Mouse (Mus musculus) gastrocnemius, postnatal 14 days (tissue): Measurements from ENCODE around the gene 9930111J21Rik1. TPM values are rescaled to one million over a fixed set of nuclear protein-coding genes. Genes with fewer than 3 reads are reported as not detected.
"Not testable (repeated sequence)": the region's sequence is repeated elsewhere in the genome, so short reads cannot be mapped to it uniquely, and the experiment has no call there.

Experiments used
- DNase-seq: peaks from one replicate; pipeline ENCODE4 v3.0.0; 2021; ENCODE audit warnings: mixed read lengths
- intact Hi-C: fragments of 180-260 bp; cut with DNase I; formaldehyde crosslinking; loops from one replicate; pipeline ENCODE4 v1.15.1; 2025; ENCODE audit warnings: low total_unique reads
- long read RNA-seq, 2 experiments: library from polyadenylated mRNA; stranded (forward); transcript quantifications; one replicate each; pipeline ENCODE4 v2.0.0; 2021
- total RNA-seq, 2 experiments: library from RNA; stranded (reverse); gene quantifications; 2 replicates each; pipeline ENCODE4 v1.2.3; 2021

Gene 9930111J21Rik1
- 1 to 10 TPM in 1 of 2 experiments, under 1 TPM in 1; 0.90 to 1.0 TPM for total RNA-seq
- long read RNA-seq, experiment 1, result 0 reads
- long read RNA-seq, experiment 2, result 0 reads

DNA sequence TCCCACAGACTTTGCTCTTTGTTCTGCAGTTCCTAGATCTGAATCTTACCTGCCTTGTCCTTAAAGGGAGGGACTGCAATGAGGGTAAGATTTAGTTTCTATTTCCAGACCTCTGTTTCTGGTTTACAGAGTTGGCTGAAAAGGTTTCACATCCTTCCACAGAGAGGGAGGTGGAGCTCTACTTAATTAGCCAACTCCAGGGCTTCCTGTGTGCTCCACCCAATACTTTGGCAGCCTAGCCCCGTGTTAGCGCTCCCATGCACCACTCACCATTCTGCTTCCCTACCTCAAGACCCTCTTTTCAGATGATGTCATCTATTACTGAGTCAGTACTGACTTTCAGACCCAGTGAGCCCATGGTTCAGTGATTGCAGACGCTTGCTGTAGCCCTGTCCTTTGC lies at the start of gene 9930111J21Rik1:
Gene 9930111J21Rik1, minus strand, starts transcription at position 148 of the 400 bp plus-strand sequence.
- DNase-seq, intact Hi-C loops: not testable (repeated sequence)

DNA sequence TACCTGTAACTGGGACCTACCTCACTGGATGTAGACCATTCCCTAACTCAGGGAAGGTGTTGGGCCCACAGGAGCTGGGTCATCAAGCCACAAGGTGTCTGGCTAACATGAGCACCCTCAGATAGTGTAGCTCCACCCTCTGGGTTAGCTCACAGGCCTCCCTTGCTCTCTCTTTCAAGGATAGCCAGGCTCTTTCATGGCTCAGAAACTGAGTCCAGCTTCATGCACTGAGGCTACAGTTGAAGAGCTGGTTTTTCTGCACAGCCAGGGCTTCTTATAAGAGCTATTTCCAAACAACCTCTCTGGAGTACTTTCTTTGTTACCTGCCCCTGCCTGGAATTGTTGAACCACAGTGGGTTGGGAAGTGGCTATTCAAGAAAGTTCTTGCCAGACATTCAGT lies 32.9 kb upstream of the 9930111J21Rik1 start:
- intact Hi-C loops, DNase-seq: not testable (repeated sequence)

DNA sequence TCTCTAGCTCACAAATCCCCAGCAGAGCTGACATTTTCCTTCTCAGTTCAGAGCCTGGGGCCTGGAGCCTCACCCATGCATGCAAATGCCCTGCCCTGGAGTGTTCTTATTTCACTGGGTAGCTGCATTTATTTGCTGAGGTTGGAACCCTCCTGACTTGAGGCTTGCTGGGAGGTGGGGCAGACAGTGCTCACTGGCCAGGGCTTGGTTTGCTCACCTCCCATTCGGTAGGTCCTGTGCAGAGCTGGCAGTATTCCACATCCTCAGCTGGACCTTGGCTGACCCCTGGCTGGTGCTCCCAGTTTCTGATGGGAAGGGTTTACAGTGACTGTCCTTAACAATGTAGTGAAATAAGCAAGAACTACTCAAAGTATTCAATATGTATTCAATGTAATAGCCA lies 27.6 kb upstream of the 9930111J21Rik1 start:
- DNase-seq, intact Hi-C loops: not testable (repeated sequence)

DNA sequence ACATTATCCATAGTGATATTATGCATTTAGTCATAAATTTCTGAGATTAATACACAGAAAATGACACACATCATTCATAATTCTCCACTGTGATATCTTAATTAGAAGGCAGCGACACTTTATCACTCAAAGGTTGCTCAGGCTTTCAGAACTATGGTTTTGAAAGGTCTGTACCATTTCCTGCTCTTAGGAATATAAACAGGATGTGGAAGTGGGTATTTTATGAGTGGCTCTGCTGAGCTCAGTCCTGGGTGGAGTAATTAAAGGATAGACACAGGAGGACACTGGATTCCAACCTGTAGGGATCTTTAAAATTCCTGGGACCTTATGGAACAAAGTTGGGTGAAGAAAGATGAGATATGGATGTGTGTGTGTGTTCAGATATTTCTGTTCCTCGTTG lies 27.1 kb upstream of the 9930111J21Rik1 start:
- DNase-seq, intact Hi-C loops: not testable (repeated sequence)

DNA sequence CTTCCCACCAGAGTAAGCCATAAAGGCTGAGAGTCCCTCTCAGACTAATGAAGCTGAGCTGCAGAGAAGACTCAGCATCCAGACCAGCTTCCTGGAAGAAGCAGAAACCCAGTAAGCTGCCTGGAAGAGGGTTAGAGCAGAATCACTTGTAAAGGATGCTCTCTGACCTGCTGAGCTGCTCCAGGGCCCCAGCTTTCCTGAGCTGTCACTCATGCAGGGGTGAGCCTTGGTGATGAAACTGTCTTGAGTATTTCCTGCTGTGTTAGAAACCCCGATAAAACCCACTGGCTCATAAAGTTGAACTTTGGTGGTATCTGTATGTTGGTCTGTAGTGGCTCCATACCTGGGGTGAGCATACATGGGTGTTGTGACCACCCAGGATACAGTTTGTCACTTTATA lies 21.2 kb upstream of the 9930111J21Rik1 start:
- intact Hi-C loops, DNase-seq: not testable (repeated sequence)

DNA sequence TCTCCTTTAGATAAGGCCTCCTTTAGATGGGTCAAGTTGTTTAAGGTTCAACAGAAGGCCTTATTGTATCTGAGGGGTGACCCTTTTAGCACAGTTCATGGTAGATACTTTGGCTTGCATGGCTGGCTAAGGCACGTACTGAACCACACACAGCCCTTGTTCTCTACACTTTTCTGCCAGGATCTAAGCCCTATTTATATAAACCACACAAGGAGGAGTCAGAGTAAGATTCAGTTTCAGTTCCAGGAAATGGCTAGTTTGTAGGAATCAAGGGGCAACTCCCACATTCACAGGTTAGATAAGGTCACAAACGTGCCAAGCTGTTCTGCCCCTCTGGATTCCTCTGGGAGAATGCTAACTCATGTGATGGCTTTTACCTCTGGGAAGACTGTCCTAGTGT lies 14.8 kb upstream of the 9930111J21Rik1 start, which contains the start of gene Tgtp1:
Gene Tgtp1, minus strand, starts transcription at position 155 of the 400 bp plus-strand sequence.
- intact Hi-C loops, DNase-seq: not testable (repeated sequence)

DNA sequence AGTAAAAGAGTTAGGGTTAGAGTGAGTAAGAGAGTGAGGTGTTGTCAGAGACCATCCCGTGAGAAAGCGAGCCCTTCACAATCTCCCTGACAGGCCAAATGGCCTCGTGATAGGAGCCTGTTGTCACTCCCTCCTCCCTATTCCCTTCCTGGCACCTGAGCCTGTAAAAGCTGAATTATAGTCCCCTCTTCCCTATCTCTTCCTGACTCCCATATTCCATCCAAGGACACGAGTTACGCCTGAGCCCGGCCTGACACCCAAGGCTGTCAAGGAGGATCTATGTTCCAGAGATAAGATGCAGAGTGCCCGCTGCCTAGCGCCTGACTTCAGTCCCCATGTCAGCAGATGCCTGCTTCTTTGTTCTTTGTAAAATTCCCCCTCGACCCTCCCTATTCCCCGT lies 14.1 kb upstream of the 9930111J21Rik1 start:
- intact Hi-C loops, DNase-seq: not testable (repeated sequence)

DNA sequence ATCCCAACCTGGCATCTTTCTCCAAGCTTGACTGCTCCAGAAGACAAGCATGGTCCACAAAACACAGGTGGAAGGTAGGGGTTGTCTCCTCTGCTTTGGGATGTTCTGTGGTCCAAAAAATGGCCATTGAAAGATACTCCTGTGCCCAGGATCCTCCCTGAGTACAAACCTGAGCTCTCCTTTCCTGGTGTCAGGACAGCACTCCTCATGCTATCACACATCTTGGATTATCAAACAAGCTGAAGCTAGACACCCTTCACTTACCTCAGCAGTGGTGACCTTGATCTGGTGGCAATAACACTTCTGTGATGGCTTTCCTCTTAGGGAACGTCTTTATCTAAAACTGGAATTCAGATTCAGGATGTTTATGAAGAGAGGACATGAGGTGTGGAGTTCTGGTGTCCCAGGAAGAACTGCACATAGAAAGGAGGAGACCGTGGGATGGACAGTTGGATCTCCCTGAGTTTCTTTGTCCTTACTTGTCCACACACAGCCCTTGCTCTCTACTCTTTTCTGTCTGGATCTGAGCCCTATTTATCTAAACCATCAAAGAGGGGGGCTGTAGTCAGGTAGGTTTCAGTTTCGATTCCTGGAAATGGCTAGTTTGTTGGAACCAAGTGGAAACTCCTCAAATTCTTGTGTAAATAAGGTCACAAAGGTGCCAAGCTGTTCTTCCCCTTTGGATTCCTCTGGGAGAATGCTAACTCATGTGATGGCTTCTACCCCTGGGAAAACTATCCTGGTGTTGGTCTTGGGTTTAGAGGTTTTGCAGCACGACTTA lies 12.7 kb upstream of the 9930111J21Rik1 start, which contains the start of gene Gm12185:
Gene Gm12185, minus strand, starts transcription at position 487 of the 781 bp plus-strand sequence.
- DNase-seq, intact Hi-C loops: not testable (repeated sequence)

DNA sequence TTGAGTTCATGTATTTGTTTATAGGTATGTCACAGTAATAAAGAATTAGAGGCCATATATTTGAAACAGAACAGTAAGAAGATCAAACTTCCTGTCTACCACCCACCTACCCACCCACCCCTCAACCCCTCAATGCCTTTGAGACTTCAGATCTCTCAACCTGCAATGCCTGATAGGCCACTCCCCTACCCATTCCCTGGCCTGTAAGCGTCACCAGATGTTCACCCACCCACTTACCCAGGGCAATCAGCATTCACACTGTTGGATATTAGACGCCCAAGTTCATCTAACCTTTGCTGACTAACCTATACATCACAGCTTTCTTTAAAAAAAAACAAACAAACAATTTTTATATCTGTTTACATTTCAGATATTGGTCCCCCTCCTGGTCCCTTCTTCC lies 10.8 kb upstream of the 9930111J21Rik1 start:
- intact Hi-C loops, DNase-seq: not testable (repeated sequence)

DNA sequence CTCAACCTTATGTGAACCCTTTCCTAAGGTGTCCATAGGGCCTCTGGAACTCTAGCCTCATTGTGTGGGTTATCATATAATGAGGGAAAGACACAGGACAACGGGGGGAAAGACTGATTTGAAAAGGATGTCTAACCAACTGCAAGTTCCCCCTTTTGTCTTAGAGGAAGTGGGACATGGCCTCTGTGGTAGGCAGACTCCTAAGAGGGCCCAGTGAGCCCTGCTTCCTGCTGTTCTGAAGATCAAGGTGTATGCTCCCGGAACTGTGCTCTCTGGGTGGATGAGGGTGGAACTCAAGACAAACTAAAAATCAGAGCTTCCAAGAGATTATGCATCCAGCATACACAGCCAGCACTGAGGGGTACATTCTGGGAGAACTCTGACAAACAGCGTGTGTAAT lies 9.0 kb upstream of the 9930111J21Rik1 start:
- intact Hi-C loops, DNase-seq: not testable (repeated sequence)

DNA sequence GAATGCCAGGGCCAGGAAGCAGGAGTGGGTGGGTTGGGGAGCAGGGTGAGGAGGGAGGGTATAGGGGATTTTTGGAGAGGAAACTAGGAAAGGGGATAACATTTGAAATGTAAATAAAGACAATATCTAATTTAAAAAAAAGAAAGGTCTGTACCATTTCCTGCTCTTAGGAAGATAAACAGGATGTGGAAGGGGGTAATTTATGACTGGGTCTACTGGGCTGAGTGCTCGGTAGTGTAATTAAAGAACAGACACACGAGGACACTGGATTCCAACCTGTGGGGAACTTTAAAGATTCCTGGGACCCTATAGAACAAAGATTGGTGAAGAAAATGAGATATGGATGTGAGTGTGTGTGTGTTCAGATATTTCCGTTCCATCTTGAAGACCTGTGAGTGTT lies 3.6 kb upstream of the 9930111J21Rik1 start:
- intact Hi-C loops, DNase-seq: not testable (repeated sequence)

DNA sequence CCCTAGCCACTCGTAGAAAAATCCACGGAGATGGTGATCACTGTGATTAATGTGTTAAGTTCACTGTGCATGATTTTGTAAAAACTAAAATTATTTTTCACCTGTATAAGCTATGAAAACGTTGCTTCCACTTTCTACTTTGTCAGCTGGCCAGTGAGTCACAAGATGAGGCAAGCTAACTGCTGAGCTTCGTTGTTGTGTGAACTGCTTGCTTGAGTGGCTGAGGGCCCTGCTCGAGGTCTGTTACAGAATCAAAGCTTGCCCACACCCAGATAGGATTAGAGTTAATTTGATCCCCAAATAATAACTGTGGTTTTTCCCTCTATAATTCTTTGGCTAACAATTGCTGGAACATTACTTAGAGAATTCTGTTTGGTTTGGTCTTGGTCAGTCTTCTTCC lies 854 bp upstream of the 9930111J21Rik1 start:
- intact Hi-C loops, DNase-seq: not testable (repeated sequence)

DNA sequence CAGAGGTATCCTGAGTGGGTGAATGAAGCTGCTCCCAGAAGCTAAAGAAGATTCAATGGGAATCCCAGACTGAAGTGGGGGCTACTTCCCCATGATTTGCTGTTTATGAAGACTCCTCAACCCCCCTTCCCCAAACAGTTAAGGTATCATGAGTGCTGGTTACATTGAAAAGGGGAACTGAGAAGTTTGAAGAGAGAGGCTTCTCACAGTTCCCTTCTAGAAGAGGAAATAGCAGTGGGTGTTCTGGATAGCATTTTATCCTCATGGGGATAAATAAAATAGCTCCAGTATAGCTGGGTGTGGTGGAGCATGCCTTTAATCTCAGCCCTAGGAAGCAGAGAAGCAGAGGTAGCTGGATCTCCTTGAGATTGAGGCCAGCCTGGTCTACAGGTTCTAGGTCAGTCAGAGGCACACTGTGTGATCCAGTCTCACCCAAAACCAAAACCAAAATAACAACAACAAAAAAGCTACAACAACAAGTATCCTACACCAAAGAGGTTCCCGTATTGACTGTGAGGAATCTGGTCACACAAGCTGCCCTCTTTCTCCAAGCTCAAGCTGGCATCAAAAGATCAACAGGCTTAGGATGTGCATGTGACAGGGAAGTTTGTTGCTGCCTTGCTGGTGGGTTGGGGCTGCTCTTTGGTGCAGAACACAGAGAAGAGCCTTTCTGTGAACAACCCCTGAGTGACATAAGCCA lies 808 bp downstream of the 9930111J21Rik1 start, which contains the start of gene Olfr56:
Gene Olfr56, plus strand, starts transcription at position 650 of the 700 bp plus-strand sequence.
- DNase-seq, intact Hi-C loops: not testable (repeated sequence)

DNA sequence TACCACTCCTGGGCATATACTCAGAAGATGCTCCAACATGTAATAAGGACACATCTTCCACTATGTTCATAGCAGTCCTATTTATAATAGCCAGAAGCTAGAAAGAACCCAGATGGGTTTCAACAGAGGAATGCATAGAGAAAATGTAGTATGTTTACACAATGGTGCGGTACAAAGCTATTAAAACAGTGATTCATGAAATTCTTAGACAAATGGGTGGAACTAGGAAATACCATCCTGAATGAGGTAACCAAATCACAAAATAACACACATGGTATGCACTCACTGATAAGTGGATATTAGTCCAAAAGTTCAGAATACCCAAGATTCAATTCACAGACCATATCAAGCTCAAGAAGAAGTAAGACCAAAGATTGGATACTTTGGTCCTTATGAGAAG lies 4.5 kb downstream of the 9930111J21Rik1 start:
- DNase-seq, intact Hi-C loops: not testable (repeated sequence)

DNA sequence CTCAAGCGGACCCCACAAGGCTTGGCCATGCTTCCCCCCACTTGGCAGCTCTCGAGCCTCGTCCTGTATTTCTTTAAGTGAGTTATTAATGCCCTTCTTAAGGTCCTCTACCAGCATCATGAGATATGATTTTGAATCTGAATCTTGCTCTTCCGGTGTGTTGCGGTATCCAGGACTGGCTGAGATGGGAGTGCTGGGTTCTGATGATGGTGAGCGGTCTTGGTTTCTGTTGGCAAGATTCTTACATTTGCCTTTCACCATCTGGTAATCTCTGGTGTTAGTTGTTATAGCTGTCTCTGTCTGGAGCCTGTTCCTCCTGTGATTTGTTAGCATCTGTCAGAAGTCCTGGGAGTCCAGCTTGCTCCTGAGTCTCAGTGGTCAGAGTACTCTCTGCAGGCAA lies 33.1 kb downstream of the 9930111J21Rik1 start, which contains the start of gene Psme2b:
Gene Psme2b, minus strand, starts transcription at position 101 of the 400 bp plus-strand sequence.
- DNase-seq, intact Hi-C loops: not testable (repeated sequence)

DNA sequence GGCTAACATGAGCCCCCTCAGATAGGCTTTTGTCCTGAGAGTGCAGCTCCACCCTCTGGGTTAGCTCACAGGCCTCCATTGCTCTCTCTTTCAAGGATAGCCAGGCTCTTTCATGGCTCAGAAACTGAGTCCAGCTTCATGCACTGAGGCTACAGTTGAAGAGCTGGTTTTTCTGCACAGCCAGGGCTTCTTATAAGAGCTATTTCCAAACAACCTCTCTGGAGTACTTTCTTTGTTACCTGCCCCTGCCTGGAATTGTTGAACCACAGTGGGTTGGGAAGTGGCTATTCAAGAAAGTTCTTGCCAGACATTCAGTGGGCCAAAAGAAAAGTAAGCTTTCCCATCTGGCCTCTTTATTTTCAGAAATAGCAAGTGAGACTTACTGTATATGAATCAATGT lies 39.9 kb downstream of the 9930111J21Rik1 start:
- DNase-seq, intact Hi-C loops: not testable (repeated sequence)

DNA sequence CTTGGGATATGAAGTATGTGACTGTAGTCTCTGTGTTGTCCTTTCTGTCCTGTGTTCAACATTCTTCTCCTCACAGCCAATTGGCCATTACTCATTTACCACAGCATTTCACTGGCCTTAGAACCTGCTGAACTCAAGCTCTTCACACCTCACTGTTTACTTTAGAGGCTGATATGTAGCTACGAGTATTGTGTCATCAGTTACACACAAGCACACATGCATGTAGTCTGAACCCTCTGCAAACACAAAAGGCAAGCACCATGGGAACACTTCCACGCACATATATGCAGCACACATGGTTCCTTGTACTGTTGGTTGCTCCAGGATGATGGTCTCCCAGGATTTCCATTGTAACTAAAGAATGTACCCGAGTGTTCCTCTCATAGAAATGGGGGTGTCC lies 43.9 kb downstream of the 9930111J21Rik1 start:
- intact Hi-C loops, DNase-seq: not testable (repeated sequence)

DNA sequence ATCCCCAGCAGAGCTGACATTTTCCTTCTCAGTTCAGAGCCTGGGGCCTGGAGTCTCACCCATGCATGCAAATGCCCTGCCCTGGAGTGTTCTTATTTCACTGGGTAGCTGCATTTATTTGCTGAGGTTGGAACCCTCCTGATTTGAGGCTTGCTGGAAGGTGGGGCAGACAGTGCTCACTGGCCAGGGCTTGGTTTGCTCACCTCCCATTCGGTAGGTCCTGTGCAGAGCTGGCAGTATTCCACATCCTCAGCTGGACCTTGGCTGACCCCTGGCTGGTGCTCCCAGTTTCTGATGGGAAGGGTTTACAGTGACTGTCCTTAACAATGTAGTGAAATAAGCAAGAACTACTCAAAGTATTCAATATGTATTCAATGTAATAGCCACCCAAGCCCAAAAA lies 45.3 kb downstream of the 9930111J21Rik1 start:
- intact Hi-C loops, result not testable (repeated sequence)

DNA sequence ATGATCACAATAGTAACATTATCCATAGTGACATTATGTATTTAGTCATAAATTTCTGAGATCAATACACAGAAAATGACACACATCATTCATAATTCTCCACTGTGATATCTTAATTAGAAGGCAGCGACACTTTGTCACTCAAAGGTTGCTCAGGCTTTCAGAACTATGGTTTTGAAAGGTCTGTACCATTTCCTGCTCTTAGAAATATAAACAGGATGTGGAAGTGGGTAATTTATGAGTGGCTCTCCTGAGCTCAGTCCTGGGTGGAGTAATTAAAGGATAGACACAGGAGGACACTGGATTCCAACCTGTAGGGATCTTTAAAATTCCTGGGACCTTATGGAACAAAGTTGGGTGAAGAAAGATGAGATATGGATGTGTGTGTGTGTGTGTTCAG lies 45.8 kb downstream of the 9930111J21Rik1 start:
- DNase-seq, intact Hi-C loops: not testable (repeated sequence)

More for the DNA sequence above, 45.3 kb downstream of the 9930111J21Rik1 start:
- DNase-seq, result not testable (repeated sequence)

DNA sequence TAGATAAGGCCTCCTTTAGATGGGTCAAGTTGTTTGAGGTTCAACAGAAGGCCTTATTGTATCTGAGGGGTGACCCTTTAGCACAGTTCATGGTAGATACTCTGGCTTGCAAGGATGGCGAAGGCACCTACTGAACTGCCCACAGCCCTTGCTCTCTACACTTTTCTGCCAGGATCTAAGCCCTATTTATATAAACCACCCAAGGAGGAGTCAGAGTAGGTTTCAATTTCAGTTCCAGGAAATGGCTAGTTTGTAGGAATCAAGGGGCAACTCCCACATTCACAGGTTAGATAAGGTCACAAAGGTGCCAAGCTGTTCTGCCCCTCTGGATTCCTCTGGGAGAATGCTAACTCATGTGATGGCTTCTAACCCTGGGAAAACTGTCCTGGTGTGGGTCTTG lies 51.1 kb downstream of the 9930111J21Rik1 start:
- intact Hi-C loops, result not testable (repeated sequence)

More for the DNA sequence above, 51.1 kb downstream of the 9930111J21Rik1 start:
- not testable (repeated sequence) for DNase-seq
